Mouse (Mus musculus) NIH3T3 (cell line): Measurements from ENCODE around the gene F13b.
A peak's percentile ranks its signal among the peaks of the same experiment; 100 is the strongest.

Source experiments
- DNase-seq: peaks from one replicate; pipeline ENCODE4 v3.0.0-alpha.2; 2012; ENCODE audit warnings: low read depth

The F13b gene

GRCm38 (mm10) chr1:139501258-139501752 is at the start of gene F13b:
Gene F13b (plus strand): TSS chr1:139501702.
- no peak for DNase-seq

DNA sequence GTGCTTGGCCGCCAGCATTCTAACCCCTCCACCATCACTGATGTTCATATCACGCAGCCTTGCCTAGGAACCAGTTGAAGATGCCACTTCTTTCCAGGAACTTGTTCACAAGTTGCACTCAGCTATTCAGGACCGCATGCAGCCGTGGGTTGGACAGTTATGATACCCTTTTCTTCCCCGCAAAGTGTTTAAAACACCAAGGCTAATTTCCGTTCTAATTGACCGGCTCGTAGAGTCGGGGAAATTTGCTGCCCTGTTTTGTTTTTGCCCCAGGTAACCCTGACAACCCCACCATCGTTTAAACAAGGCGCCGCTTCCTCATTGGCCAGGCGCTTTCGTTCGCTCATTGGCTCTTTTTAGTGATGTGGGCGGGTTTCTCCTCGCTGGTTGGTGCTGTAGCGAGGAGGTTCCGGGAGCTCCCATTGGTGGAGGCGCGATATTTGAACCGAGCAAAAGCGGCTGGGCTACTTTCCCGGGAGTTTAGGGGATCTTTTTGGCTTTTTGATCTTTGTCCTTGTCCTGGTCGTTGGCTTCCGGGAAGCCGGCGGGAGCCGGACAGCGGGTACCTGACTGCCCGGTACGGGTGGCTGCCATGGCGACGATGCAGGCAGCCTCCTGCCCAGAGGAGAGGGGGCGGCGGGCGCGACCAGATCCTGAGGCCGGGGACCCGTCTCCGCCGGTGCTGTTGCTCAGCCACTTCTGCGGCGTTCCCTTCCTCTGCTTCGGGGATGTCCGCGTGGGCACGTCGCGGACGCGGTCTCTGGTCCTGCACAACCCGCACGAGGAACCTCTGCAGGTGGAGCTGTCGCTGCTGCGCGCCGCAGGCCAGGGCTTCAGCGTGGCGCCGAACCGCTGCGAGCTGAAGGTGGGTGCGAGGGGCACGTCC is 46.9 kb upstream of the F13b start, which contains the start of gene Aspm:
Aspm (plus strand) TSS at position 433 of the 886 bp plus-strand sequence.
- DNase-seq, result peak; percentile 94

- peak; percentile 18 for DNase-seq
Observed at GRCm38 (mm10) chr1:139455226-139455869, 46.2 kb upstream of the F13b start.

- no peak for DNase-seq
Observed at GRCm38 (mm10) chr1:139460807-139461206, 40.7 kb upstream of the F13b start.

- no peak for DNase-seq
Observed at GRCm38 (mm10) chr1:139465936-139466335, 35.6 kb upstream of the F13b start.

DNA sequence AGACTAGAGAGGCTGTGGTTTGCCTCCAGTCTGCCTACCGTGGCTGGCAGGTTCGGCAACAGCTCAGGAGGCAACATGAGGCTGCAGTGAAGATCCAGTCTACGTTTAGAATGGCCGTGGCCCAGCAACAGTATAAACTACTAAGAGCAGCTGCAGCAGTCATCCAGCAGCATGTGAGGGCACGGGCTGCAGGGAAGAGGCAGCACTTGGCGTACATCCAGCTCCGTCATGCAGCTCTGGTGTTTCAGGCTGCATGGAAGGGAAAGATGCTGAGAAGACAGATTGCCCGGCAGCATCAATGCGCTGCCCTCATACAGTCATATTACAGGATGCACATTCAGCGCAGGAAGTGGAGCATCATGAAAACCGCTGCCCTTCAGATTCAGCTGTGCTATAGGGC is 22.6 kb upstream of the F13b start:
- DNase-seq, result no peak

DNA sequence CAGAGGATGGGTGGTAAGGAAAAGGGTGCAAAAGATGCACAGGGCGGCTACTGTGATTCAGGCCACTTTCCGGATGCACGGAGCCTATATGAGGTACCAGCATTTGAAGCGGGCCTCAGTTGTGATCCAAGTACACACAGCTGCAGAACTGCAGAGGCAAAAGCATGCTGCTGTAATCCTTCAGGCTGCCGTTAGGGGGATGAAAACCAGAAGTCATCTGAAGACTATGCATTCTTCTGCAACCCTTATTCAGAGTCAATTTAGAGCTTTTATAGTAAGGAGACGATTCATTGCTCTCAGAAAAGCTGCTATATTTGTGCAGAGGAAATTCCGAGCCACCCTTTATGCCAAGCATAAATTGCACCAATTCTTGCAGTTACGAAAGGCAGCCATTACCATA is 21.3 kb upstream of the F13b start:
- no peak for DNase-seq

GRCm38 (mm10) chr1:139481146-139481545 is 20.4 kb upstream of the F13b start:
- DNase-seq, result peak; percentile 33

GRCm38 (mm10) chr1:139494630-139495029 is 6.9 kb upstream of the F13b start:
- DNase-seq, result no peak

GRCm38 (mm10) chr1:139495408-139495807 is 6.1 kb upstream of the F13b start:
- no peak for DNase-seq

DNA sequence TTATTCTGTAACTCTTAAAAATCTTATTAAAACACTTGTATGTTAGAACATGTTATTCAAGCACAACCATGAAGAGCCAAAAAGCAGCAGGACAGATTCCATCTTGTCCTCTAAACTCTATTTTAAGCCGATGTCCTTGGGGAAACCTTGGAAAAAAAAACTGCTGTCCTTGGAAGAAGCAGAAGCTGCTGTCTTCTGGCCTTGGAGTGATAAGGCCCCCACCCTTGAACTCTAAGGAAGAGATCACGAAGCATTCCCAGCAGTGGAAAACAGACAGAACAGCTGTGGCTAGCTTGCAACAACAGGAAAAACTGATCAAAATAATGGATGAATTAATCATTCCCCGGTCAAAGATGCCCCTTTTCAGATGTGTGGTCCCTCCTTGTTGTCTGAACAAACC is 5.3 kb upstream of the F13b start:
- DNase-seq, result no peak

DNA sequence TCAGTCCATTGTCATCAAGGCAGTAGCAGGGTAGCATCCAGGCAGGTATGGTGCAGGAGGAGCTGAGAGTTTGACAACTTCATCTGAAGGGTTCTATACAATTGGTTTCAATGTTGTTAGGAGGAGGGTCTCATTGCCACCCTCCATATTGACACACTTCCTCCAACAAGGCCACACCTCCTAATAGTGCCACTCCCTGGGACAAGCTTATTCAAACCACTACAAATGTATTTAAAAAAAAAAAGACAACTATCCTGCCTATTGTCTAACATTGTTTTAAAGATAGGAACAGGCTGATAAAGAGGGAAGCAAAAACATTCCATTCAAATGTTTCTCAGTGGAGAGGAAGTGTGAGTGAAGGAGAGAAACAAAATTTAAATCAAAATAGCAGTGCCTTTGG is 1.8 kb upstream of the F13b start:
- DNase-seq, result no peak

GRCm38 (mm10) chr1:139514556-139514955 is 13.1 kb downstream of the F13b start:
- DNase-seq, result no peak

DNA sequence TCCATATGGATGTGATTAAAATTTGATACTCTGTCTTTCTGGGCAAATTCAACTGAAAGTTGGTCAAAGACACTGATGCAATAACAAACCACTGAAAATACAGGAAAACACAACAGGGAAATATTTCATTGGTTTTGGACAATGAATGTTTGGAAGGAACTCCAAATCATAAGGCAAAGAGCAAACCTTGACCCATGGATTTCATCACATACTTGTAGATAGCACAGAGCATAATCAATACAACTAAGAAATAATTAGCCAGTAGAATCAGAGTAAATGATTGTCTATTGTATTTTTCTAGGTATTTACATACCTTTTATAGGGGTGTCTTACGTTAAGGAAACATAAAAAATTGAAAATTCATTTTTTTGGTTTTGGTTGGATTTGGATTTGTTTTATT is 47.0 kb downstream of the F13b start:
- DNase-seq, result no peak

- DNase-seq, result no peak
Observed at GRCm38 (mm10) chr1:139551311-139551710, 49.8 kb downstream of the F13b start.

GRCm38 (mm10) chr1:139560024-139560423 is 58.5 kb downstream of the F13b start, which contains the start of gene Cfhr1:
Gene Cfhr1 (minus strand): TSS chr1:139560272.
- DNase-seq, result no peak
